ENCODE assay signal across 14 mouse cellular contexts in genomic region chr6:40429521-40429931, GRCm38 (mm10). TPM values are rescaled to one million over a fixed set of nuclear protein-coding genes. Genes with fewer than 3 reads are reported as not detected.
A peak's percentile ranks its signal among the peaks of the same experiment; 100 is the strongest.
DNase-seq lines count a peak whose midpoint lies in the region; ATAC-seq and TF ChIP-seq lines count a peak whose summit lies in the region.
"Had no signal": no experiment of that assay in that cellular context is flagged by ENCODE, and none has a peak within 500 bp of the region (broad histone marks: within the 10 kb centered on the region; RNA-seq: fewer than 3 reads in every experiment).

No protein-coding gene starts in this region.

- no peak for ATAC-seq in intestine, embryonic 14.5 days (replicated peaks; ENCODE audit: low FRiP score, low TSS enrichment, low read depth)
- no peak for ATAC-seq in intestine, postnatal 0 days
- ATAC-seq in lung, embryonic 16.5 days (ENCODE audit: low read depth): peak; percentile 76
- ATAC-seq in megakaryocyte-erythroid progenitor cell, adult 5-6 weeks (replicated peaks; ENCODE audit: low FRiP score, low TSS enrichment, poor library complexity, severe bottlenecking): no peak

- DNase-seq in intestine, embryonic 14.5 days (ENCODE audit: low spot score): peak; percentile 47
- peak; percentile 90 for DNase-seq in brain, adult 2 months (ENCODE audit: low read depth, low spot score)
- DNase-seq in cerebellum, adult 9-11 months: peak; percentile 86
- no peak for DNase-seq in thymus, postnatal 10 days (ENCODE audit: low spot score in 2 of 2)
- no peak for DNase-seq in heart, embryonic 10.5 days (ENCODE audit: low spot score)

- WGBS in intestine, embryonic 14.5 days: 71% methylated on average over 4 of the region's 4 CpGs
- 62% methylated on average over 4 of the region's 4 CpGs for WGBS in intestine, postnatal 0 days
- WGBS in lung, embryonic 16.5 days: 47% methylated on average over 4 of the region's 4 CpGs
- 81% methylated on average over 4 of the region's 4 CpGs for WGBS in heart, embryonic 10.5 days

- no peak for TF ChIP-seq CTCF in intestine, postnatal 0 days (IDR thresholded peaks at IDR 0.05; ENCODE audit: low read depth)

- no peaks in the 10 kb centered on the region for H3K9me3 ChIP-seq in intestine, embryonic 14.5 days (ENCODE audit: control insufficient read depth, low read length)
- no peaks in the 10 kb centered on the region for H3K9me3 ChIP-seq in intestine, postnatal 0 days (ENCODE audit: control insufficient read depth)
- no peaks in the 10 kb centered on the region for H3K9me3 ChIP-seq in lung, embryonic 16.5 days (ENCODE audit: control insufficient read depth, low read length)
- no peaks in the 10 kb centered on the region for H3K9me3 ChIP-seq in heart, embryonic 10.5 days
- H3K9me3 ChIP-seq: heart, embryonic 15.5 days had no signal

- H3K4me1 ChIP-seq in intestine, embryonic 14.5 days (replicated peaks; ENCODE audit: control insufficient read depth, insufficient read depth, low read length): peaks cover 13% of the 10 kb centered on the region; the same call in 1 of the 2 replicates
- H3K4me1 ChIP-seq in intestine, postnatal 0 days (replicated peaks; ENCODE audit: control insufficient read depth, insufficient read depth, low read length): 0 out of 2 replicates have a peak, but pooled peaks cover 2% of the 10 kb centered on the region
- peaks cover 4% of the 10 kb centered on the region for H3K4me1 ChIP-seq in lung, embryonic 16.5 days (replicated peaks; ENCODE audit: control insufficient read depth, insufficient read depth, low read length)
- no peaks in the 10 kb centered on the region for H3K4me1 ChIP-seq in heart, embryonic 10.5 days
- H3K4me1 ChIP-seq: heart, embryonic 15.5 days had no signal

- no peaks in the 10 kb centered on the region for H3K27me3 ChIP-seq in intestine, embryonic 14.5 days (replicated peaks; ENCODE audit: control insufficient read depth, insufficient read depth, low read length)
- H3K27me3 ChIP-seq in intestine, postnatal 0 days (replicated peaks; ENCODE audit: control insufficient read depth, insufficient read depth, low read length): no peaks in the 10 kb centered on the region
- H3K27me3 ChIP-seq in lung, embryonic 16.5 days (ENCODE audit: control insufficient read depth, insufficient read depth, low read depth, low read length): no peaks in the 10 kb centered on the region
- 0 out of 2 replicates have a peak, but pooled peaks cover 7% of the 10 kb centered on the region for H3K27me3 ChIP-seq in heart, embryonic 10.5 days (ENCODE audit: insufficient read depth, poor library complexity, severe bottlenecking)
- H3K27me3 ChIP-seq: CH12.LX had no signal

- H3K9ac ChIP-seq in intestine, embryonic 14.5 days (ENCODE audit: low read length): no peak overlapping the region
- H3K9ac ChIP-seq in intestine, postnatal 0 days (ENCODE audit: low read depth, low read length): no peak overlapping the region
- H3K9ac ChIP-seq in lung, embryonic 16.5 days (ENCODE audit: low read length): no peak overlapping the region
- H3K9ac ChIP-seq: heart, embryonic 15.5 days had no signal

- no peak overlapping the region for H3K4me2 ChIP-seq in intestine, embryonic 14.5 days (ENCODE audit: low read length)
- H3K4me2 ChIP-seq in intestine, postnatal 0 days (replicated peaks; ENCODE audit: low read depth): no peak overlapping the region
- H3K4me2 ChIP-seq in lung, embryonic 16.5 days (ENCODE audit: low read depth, low read length): no peak overlapping the region
- H3K4me2 ChIP-seq: heart, embryonic 15.5 days had no signal

- H3K27ac ChIP-seq in intestine, embryonic 14.5 days (ENCODE audit: low read depth): no peak overlapping the region
- no peak overlapping the region for H3K27ac ChIP-seq in intestine, postnatal 0 days (ENCODE audit: low read depth, low read length)
- H3K27ac ChIP-seq in lung, embryonic 16.5 days (ENCODE audit: low read length): peak overlapping the region; percentile 38; the same call in 1 of the 2 replicates
- no peak overlapping the region for H3K27ac ChIP-seq in heart, embryonic 10.5 days
- H3K27ac ChIP-seq: heart, embryonic 15.5 days had no signal

- H3K36me3 ChIP-seq in intestine, embryonic 14.5 days (ENCODE audit: control insufficient read depth, insufficient read depth, low read length): no peaks in the 10 kb centered on the region
- no peaks in the 10 kb centered on the region for H3K36me3 ChIP-seq in intestine, postnatal 0 days (ENCODE audit: control insufficient read depth, insufficient read depth)
- no peaks in the 10 kb centered on the region for H3K36me3 ChIP-seq in lung, embryonic 16.5 days (ENCODE audit: control insufficient read depth, insufficient read depth, low read length)
- no peaks in the 10 kb centered on the region for H3K36me3 ChIP-seq in heart, embryonic 10.5 days
- H3K36me3 ChIP-seq: heart, embryonic 15.5 days had no signal

- H3K4me3 ChIP-seq in intestine, embryonic 14.5 days (ENCODE audit: low read depth, low read length): no peak overlapping the region
- H3K4me3 ChIP-seq in intestine, postnatal 0 days (ENCODE audit: low read depth, low read length): no peak overlapping the region
- no peak overlapping the region for H3K4me3 ChIP-seq in lung, embryonic 16.5 days (ENCODE audit: low read length)
- H3K4me3 ChIP-seq in heart, embryonic 10.5 days: no peak overlapping the region
- H3K4me3 ChIP-seq: heart, embryonic 15.5 days had no signal

RNA-seq across cellular contexts. Expression of gene E330009J07Rik, which starts 6.4 kb away (rescaled TPM):
- polyA plus RNA-seq in intestine, embryonic 14.5 days (2014; fragmentation: Nextera tagmentation; extraction: Ambion mirVana): 10.1 and 10.3 TPM in 2 replicates
- 4.4 TPM in 2 replicates for polyA plus RNA-seq in intestine, postnatal 0 days (2015; fragmentation: Nextera tagmentation; extraction: Ambion mirVana)
- 8.6 and 9.6 TPM in 2 replicates for polyA plus RNA-seq in lung, embryonic 16.5 days (2015; fragmentation: Nextera tagmentation; extraction: Ambion mirVana)
- total RNA-seq in megakaryocyte-erythroid progenitor cell, adult 5-6 weeks (2014; fragmentation: Nextera tagmentation): 3.5 and 7.1 TPM in 2 replicates
- total RNA-seq in megakaryocyte-erythroid progenitor cell, adult 5-6 weeks (2017): 1.9 and 4.5 TPM in 2 replicates
- polyA plus RNA-seq in heart, embryonic 10.5 days (2016; fragmentation: Nextera tagmentation; extraction: Ambion mirVana): 3.6 and 6.8 TPM in 2 replicates

RNA-seq across cellular contexts. Expression of gene Wee2, which starts 9.4 kb away (rescaled TPM):
- polyA plus RNA-seq in intestine, embryonic 14.5 days (2014; fragmentation: Nextera tagmentation; extraction: Ambion mirVana): not detected in 2 replicates
- not detected in 2 replicates for polyA plus RNA-seq in intestine, postnatal 0 days (2015; fragmentation: Nextera tagmentation; extraction: Ambion mirVana)
- 0.08 TPM in 1 of 2 replicates, not detected in the other for polyA plus RNA-seq in lung, embryonic 16.5 days (2015; fragmentation: Nextera tagmentation; extraction: Ambion mirVana)
- not detected in 2 replicates for total RNA-seq in megakaryocyte-erythroid progenitor cell, adult 5-6 weeks (2014; fragmentation: Nextera tagmentation)
- total RNA-seq in megakaryocyte-erythroid progenitor cell, adult 5-6 weeks (2017): not detected in 2 replicates
- 0.04 TPM in 1 of 2 replicates, not detected in the other for polyA plus RNA-seq in heart, embryonic 10.5 days (2016; fragmentation: Nextera tagmentation; extraction: Ambion mirVana)
- total RNA-seq: CH12.LX; common myeloid progenitor, adult 5-6 weeks; left cerebral cortex, postnatal 25 days; monocyte, adult 5-6 weeks had no signal
- polyA plus RNA-seq: heart, embryonic 15.5 days; testis, adult 2 months had no signal

RNA-seq across cellular contexts. Expression of gene Ssbp1, which starts 41.6 kb away (rescaled TPM):
- polyA plus RNA-seq in intestine, embryonic 14.5 days (2014; fragmentation: Nextera tagmentation; extraction: Ambion mirVana): 152 and 163 TPM in 2 replicates
- 82.8 and 89.1 TPM in 2 replicates for polyA plus RNA-seq in intestine, postnatal 0 days (2015; fragmentation: Nextera tagmentation; extraction: Ambion mirVana)
- 130 and 142 TPM in 2 replicates for polyA plus RNA-seq in lung, embryonic 16.5 days (2015; fragmentation: Nextera tagmentation; extraction: Ambion mirVana)
- total RNA-seq in megakaryocyte-erythroid progenitor cell, adult 5-6 weeks (2014; fragmentation: Nextera tagmentation): 131 and 201 TPM in 2 replicates
- total RNA-seq in megakaryocyte-erythroid progenitor cell, adult 5-6 weeks (2017): 118 and 127 TPM in 2 replicates
- 122 and 162 TPM in 2 replicates for polyA plus RNA-seq in heart, embryonic 10.5 days (2016; fragmentation: Nextera tagmentation; extraction: Ambion mirVana)

Comparison
In these comparisons a context has a peak if more than half of its experiments do, and no peak if none do; other contexts are left out.
1. DNase-seq: peak in intestine, embryonic 14.5 days (single experiment), brain, adult 2 months (single experiment) and cerebellum, adult 9-11 months (single experiment); none in thymus, postnatal 10 days (0 of 2) and heart, embryonic 10.5 days (single experiment).